Mouse (Mus musculus) right cerebral cortex, postnatal 36 days (tissue): ENCODE data around the gene Kif23.

Experiments used
- DNase-seq, 2 experiments: peaks; one replicate each; pipeline ENCODE4 v3.0.0; 2022; ENCODE audit warnings: low spot score in 2 of 2, mixed read lengths in 1 of 2

The Kif23 gene

DNA sequence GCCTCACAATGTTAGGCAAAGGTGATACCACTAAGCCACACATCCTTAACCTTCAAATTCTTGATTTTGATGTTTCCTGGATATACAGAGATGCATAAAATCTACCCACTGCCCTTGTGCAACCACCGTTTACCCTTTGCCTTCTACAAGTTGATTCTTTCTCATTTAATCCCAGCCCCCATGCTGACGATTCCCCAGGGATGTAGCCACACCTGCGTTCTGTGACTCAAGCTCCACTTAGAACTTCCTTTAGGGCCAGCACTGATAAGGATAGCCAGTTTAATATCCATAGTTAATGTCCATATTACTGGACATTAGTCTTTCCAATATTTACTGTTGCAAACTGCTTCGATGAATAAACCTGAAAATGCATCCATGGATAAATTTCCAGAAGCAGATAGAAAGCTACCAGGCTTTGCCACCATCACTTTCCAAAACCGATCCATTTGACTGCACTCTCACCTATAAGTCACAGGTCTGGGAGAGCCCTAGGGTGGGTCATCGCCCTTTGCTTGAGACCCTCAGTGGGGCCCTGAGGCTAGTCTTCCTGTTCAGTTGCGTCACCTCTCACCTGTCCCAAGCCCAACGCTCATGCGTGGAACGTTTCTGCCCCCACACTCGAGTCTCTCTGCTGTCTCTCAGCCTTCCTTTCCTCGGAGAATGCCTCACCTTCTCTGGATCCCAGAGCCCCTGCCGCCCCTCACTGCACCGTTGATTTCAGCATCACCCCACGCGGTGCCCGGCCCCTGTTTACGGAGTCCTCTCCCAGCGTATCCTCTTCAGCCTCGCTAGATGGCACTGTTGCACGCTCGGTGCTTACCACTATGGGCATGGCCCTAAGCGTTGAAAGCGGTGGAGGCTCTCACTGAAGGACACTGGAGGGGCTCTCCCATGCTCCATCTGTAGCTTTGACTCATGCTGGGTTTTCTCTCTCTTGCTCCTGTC, 1.1 kb upstream of the Kif23 start:
- DNase-seq = peak; percentile 30 to 52

DNA sequence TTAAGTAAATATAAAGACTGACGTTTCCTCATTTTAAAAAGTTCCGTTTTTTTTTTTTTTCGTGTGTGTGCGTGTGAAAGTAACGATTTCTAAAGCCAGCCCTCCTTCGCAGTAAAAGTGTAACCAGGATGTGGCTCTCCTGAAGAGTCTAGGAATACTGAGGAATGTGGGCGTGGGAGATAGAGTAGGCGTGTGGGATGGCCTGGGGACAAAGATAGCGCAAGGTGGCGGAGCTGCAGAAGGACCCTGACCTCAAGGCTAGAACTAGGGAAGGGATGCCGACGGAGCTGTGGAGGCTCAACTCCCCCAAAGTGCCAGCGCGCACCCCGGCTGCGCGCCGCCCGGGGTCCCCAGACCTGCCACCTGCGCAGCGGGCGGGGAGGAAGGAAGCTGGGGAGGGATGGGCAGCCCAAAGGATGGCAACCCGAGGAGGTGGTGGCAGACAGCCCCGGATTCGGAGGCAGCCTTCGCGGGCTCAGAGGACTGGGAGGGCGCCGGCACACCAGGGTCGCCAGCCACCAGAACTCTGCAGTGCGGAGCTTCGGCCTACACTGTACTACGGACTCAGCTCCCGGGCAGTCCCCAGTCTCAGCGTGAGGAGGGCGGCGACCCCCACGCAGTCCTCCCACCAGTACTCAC, 482 bp downstream of the Kif23 start:
- DNase-seq = no peak

GRCm38 (mm10) chr9:61941054-61941453, 5.5 kb downstream of the Kif23 start:
- no peak for DNase-seq

- DNase-seq = no peak
Observed at GRCm38 (mm10) chr9:61933333-61933732, 13.2 kb downstream of the Kif23 start.

DNA sequence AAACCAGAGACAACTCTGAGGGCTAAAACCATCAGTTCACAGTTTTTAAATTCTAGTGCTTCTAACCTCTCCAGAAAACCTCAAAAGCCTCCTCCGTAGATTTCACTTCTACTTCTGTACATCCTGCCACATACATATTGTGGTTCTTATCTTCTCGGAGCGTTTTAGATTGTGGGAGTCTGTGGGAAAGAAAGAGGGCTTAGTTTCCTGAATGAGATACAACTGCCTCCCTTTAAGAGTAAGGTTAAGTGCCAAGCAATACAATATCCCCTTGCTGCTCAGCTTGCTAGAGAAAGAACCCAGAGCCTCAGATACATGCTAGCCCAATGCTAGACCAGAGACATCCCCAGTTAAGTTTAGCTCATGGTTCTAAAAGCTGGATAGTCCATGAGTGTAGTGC, 14.6 kb downstream of the Kif23 start:
- DNase-seq = no peak

GRCm38 (mm10) chr9:61925086-61925660, 21.4 kb downstream of the Kif23 start:
- DNase-seq = no peak

DNA sequence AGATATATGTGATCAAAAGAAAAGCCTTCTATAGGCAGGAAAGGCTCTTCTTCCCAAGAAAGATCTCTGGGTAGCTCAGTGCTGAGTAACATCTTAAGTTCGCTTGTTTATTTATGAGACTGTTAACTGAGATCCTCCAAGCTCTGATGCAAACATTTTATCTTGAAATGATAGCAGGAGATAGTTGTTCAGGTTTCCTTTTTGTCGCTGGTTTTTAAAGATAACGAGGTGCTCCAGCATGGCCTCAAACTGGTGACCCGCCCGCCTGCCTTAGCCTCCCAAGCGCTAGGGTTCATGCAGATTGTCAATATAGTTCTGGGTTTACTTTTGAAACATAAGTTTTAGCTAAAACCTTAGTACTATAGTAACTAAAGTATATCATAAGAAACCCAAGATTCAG, 26.2 kb downstream of the Kif23 start:
- DNase-seq = no peak

DNA sequence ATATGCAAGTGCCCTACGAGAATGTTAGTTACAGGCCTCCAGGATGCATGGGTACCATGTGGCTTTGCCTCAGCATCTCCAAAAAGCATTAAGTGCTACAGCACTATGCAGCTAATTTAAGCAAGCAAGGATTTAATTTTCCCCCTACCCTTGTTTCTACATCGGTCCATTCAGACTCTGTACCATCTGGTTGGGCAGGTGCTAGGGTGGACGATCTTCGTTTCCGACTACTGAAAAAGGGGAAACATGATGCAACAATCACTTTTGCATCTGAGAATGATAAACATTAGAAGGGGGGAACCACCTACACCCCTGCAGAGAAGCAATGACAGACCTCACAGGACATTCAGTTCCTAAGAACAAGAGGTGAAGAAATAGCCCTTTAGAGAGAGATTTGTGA, 27.1 kb downstream of the Kif23 start:
- no peak for DNase-seq

- no peak for DNase-seq
Observed at GRCm38 (mm10) chr9:61917436-61917835, 29.1 kb downstream of the Kif23 start.

GRCm38 (mm10) chr9:61916986-61917385, 29.6 kb downstream of the Kif23 start:
- DNase-seq = no peak

- no peak for DNase-seq
Observed at GRCm38 (mm10) chr9:61915393-61916005, 31.1 kb downstream of the Kif23 start.

DNA sequence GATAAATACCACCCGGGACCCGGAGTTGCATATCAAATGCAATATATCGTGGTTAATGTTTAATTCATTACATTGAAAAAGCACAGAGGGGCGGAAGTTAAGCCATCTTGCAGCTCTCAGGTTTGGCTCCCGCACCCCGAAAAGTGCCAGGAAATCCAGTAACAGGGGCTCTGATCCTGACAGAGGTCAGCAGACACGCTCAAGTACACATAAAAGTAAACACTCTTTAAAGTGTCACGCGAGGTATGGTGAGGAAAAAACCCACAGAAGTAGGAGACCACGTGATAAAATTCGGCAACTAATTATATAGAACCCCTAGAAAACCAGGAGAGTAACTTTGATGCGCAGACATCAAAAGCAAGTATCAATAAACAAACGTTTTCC, 31.7 kb downstream of the Kif23 start:
- DNase-seq = no peak

DNA sequence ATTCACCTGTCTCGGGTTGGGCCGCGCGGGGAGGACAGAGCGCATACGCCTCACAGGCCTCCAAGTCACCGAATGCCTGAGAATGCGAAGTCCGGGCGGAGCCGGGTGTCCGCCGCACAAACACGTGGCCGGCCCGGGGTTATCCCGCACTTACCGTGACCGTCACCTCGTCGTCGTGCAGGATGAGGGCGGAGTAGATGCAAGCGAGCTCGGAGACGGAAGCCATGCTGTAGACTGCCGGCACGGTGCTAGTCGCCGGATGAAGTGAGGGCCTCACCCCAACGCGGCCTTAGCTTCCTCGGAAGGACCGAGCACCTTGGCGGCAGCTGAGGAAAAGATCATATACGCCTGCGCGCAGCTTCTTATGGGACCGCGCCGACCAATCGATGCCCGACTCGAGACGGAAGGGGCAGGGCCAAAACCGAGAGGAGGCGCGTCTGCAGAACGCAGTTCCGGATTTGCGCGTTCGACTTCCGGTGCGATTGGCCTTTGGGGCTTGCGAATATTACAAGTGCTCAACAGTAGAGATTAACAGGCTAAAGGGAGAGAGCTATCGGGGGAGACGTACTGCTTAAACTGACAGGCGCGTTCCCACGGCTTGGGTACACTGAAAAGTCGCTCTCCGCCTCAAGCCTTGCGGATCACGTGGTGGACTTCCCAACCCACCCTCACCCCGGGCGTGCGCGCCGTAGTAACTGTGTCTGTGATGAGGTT, 32.2 kb downstream of the Kif23 start, which contains the start of gene Rplp1:
Gene Rplp1 (minus strand): TSS at position 340 of the 714 bp plus-strand sequence.
- DNase-seq = peak; percentile 95 to 96

- DNase-seq = no peak
Observed at GRCm38 (mm10) chr9:61911300-61912128, 35.1 kb downstream of the Kif23 start.

GRCm38 (mm10) chr9:61910526-61911256, 35.9 kb downstream of the Kif23 start:
- DNase-seq = no peak

GRCm38 (mm10) chr9:61909633-61910032, 36.9 kb downstream of the Kif23 start:
- no peak for DNase-seq

- DNase-seq = no peak
Observed at GRCm38 (mm10) chr9:61908832-61909407, 37.7 kb downstream of the Kif23 start.

- no peak for DNase-seq
Observed at GRCm38 (mm10) chr9:61908341-61908740, 38.2 kb downstream of the Kif23 start.

DNA sequence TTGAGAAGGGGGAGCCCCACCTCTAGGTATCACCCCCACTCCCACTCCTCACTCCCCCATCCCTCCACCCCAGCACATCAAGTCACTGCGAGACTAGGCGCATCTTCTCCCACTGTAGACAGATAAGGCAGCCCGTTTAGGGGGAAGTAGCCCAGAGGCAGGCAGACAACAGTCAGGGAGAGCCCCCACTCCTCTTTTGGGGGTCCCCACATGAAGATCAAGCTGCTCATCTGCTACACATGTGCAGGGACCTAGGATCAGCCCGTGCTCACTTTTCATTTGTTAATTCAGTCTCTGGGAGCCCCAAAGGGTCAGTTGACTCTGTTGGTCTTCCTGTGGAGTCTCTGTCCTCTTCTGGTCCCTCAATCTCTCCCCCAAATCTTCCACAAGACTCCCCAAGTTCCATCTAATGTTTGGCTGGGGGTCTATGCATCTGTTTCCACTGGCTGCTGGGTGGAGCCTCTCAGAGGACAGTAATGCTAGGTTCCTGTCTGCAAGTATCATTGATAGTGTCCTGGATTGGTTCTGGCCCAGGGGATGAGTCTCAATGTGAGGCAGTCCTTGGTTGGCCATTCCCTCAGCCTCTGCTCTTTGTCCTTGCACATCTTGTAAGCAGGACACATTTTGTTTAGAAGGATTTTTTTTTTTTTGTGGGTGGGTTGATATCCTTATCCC, 38.8 kb downstream of the Kif23 start:
- DNase-seq = no peak
